Mouse (Mus musculus): ENCODE measurements around the gene Mok.

The Mok gene

DNA sequence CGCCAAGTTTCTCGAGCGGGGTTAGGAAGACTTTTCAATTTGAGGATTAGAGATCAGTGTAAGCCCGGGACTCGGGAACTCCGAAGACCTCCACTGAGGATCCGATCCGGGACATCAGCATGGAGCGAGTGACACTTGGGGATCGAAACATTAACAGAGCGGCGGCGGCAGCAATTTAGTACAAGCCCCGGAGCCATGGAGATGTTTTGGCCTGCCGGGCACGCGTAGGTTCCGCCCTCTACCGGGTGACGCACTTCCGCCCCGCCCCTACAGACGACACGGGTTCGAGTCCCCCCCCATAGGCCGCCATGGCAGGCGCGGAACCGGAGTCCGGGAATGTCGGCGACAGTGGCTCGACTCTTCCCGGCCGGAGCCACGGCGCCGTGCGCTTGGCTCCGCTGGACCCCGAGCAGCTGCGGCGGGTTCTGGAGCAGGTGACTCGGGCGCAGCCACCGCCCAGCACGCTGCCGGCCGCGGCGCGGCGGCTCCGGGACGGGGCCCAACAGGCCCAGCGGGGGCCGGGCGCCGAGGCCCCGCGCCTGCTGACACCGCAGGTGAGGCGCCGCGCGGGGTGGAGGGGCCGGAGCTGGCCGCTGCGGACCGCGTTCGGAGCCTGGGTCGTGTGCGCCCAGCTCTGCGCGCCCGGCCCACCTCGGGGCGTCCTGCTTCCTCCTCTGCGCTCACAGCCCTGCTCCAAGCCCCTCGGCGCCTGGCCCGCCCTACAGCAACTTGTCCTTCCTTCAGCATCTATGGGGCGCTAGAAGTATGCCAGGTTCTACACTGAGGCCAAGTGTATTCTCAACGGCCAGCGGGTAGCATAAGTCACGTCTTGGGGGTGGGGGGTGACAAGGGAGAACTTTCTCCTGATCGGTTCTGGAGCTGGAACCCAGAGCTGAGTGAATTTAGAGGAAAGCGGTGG, 9.5 kb upstream of the Mok start, which contains the start of gene Zfp839:
Zfp839 (plus strand) TSS at position 244 of the 919 bp plus-strand sequence.
- peak; percentile 68 for DNase-seq (ENCODE audit: low read depth, low spot score)

DNA sequence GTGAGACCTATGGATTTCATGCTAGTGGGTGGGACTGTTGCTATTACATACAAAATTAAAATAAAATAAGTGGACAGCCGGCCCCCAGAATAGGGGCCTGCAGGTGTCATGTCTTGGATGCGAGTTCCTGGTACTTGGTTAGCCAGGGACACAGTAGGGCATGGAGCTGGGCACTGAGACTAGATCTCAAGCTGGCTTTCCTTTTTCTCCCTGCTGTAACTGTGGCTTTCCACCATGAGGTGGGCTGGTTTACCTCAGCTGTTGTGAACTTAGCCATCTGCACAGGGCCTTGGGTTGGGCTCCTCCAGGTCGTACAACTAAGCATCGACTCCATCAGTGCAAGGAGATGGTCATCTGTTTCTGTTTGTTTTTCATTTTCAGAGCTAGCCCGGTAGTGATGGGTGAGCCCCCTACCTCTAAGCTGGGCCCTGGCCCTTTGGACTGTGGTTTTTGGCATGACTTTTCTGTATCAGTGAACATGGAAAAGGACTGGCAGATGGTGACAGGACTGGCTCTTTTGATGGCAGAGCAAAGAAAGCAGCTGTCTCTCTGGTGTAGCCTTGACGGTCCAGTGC, 5.5 kb upstream of the Mok start:
- no peak for DNase-seq (ENCODE audit: low read depth, low spot score)

GRCm38 (mm10) chr12:110845131-110845880, 4.6 kb upstream of the Mok start:
- peak; percentile 89 for DNase-seq (ENCODE audit: low read depth, low spot score)

GRCm38 (mm10) chr12:110844227-110845130, 3.7 kb upstream of the Mok start:
- no peak for DNase-seq (ENCODE audit: low read depth, low spot score)

GRCm38 (mm10) chr12:110843194-110844048, 2.7 kb upstream of the Mok start:
- peak; percentile 76 for DNase-seq (ENCODE audit: low read depth, low spot score)

GRCm38 (mm10) chr12:110841731-110842493, 1.2 kb upstream of the Mok start:
- no peak for DNase-seq (ENCODE audit: low read depth, low spot score)

- DNase-seq (ENCODE audit: low read depth, low spot score), result no peak
Observed at GRCm38 (mm10) chr12:110837850-110838249, 2.9 kb downstream of the Mok start.

DNA sequence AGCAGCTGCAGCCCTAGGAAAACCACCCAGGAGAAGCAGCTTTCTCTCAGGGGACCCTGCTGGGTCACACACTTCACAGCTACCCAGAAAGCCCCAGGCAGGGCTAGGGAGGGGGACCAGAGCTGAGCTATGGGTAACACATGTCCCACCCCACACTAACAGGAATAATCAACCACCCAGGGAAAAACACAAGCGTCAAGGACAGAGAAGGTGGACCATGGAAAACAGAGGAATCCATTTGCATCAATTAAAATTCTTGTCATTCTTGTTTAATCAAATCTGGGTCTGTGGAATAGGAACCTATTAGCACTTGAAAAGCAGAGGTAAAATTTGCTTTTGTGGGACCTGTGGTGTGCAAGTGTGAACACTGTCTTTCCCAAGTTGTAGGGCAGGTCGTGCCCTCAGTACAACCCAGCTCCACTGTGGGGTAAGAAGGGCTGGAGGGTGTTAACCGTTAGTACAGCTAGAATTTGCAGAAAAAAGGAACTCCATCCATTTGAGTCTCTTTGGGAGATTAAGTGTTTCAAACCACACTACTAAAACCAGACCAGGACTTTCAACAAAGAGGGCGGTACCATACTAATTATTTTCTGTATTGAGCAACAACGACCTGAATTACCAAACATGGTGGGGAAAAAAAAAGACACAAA, 3.4 kb downstream of the Mok start:
- no peak for DNase-seq (ENCODE audit: low read depth, low spot score)

GRCm38 (mm10) chr12:110836729-110837128, 4.0 kb downstream of the Mok start:
- DNase-seq (ENCODE audit: low read depth, low spot score), result no peak

DNA sequence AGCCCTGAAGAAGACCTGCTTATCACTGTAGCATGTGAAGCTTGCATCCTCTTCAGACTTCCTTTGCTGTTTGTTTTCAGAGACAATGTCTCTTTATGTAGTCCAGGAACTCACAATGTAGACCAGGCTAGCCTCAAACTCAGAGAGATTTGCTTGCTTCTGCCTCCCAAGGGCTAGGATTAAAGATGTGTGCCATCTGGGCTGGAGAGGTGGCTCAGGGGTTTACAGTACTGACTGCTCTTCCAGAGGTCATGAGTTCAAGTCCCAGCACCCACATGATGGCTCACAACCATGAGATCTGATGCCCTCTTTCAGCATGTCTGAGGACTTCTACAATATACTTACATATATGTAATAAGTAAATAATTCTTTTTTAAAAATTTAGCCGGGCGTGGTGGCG, 5.6 kb downstream of the Mok start:
- DNase-seq (ENCODE audit: low read depth, low spot score), result no peak

- no peak for DNase-seq (ENCODE audit: low read depth, low spot score)
Observed at GRCm38 (mm10) chr12:110830293-110831024, 10.3 kb downstream of the Mok start.

GRCm38 (mm10) chr12:110828908-110829307, 11.8 kb downstream of the Mok start:
- no peak for DNase-seq (ENCODE audit: low read depth, low spot score)

DNA sequence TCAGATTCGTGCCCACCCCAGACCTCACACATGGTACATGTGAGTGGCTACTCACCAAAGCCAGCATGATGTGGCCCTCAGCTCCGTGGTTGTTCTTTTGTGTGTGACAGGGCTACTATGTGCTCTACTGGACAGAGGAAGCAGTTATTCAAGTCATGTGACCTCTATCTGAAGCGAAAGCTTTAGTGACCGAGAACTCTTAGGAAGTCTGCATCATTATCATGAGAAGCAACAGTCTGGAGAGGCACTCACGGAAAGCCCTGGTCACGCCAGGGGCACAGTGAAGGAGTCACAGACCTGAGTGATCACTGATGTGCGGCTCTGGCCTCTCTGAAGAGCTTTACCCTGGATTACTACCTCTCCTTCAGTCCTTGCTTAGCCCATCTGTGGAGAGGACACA, 18.4 kb downstream of the Mok start:
- DNase-seq (ENCODE audit: low read depth, low spot score), result no peak

DNA sequence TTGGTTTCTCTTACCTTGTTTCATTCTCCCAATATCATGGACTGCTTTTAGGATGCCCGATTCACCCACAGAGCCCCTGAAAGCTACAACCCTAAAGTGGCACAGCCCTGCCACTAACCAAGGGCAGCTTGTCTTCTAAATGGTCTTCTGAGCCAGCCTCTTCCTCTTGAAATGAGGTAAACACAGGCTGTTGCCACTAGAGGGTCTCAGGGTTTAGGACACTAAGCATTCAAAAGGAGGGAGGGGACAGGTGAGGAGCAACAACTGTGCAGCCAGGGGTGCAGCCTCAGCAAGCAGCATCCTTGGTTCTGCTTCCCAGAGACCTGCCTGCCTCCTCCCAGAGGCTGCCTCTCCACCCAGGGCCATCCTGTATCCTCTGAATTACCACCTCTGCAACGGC, 19.0 kb downstream of the Mok start:
- no peak for DNase-seq (ENCODE audit: low read depth, low spot score)

GRCm38 (mm10) chr12:110819367-110819766, 21.4 kb downstream of the Mok start:
- DNase-seq (ENCODE audit: low read depth, low spot score), result no peak

GRCm38 (mm10) chr12:110816833-110817232, 23.9 kb downstream of the Mok start:
- DNase-seq (ENCODE audit: low read depth, low spot score), result no peak

- no peak for DNase-seq (ENCODE audit: low read depth, low spot score)
Observed at GRCm38 (mm10) chr12:110814924-110815323, 25.8 kb downstream of the Mok start.

DNA sequence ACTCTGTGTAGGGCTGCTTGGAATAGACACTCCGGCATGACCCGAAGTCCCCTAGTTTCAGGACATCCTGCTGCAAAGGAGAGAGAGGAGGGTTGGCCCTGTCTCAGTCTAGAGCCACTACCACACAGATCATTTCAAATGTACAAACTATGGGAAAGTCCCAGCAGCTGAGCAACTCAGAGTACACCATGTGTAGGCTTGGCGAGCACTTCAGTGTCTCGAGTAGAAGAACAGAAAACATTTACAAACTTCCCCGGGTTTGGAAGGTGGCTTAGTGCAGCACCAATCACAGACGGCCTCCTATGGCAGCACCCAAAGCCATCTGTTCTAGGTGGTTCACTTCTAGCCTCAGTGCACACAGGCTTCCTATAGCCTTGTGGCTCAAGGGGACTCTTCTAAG, 27.1 kb downstream of the Mok start:
- no peak for DNase-seq (ENCODE audit: low read depth, low spot score)

Measured in embryo, embryonic 11.5 days (tissue).